Comparison of ENCODE assay signal across 23 mouse cellular contexts in genomic region chr6:8497868-8498257, GRCm38 (mm10). TPM values are rescaled to one million over a fixed set of nuclear protein-coding genes. Genes with fewer than 3 reads are reported as not detected.
A peak's percentile ranks its signal among the peaks of the same experiment; 100 is the strongest.
DNase-seq lines count a peak whose midpoint lies in the region; ATAC-seq and TF ChIP-seq lines count a peak whose summit lies in the region.
"Had no signal": no experiment of that assay in that cellular context is flagged by ENCODE, and none has a peak within 500 bp of the region (broad histone marks: within the 10 kb centered on the region; RNA-seq: fewer than 3 reads in every experiment).

No protein-coding gene starts in this region.

- H3K4me1 ChIP-seq in kidney, embryonic 15.5 days, result peaks cover 13% of the 10 kb centered on the region
- H3K4me1 ChIP-seq in midbrain, postnatal 0 days (ENCODE audit: insufficient read depth, low read length), result no peaks in the 10 kb centered on the region
- H3K4me1 ChIP-seq in midbrain, embryonic 15.5 days, result no peaks in the 10 kb centered on the region
- H3K4me1 ChIP-seq: embryonic facial prominence, embryonic 15.5 days; hindbrain, embryonic 10.5 days; liver, embryonic 15.5 days had no signal

- DNase-seq in CD4-positive, CD25-positive, alpha-beta regulatory T cell, adult 2 months (ENCODE audit: low read depth, low spot score), result peak; percentile 28
- DNase-seq in kidney, adult 18-20 months, result no peak
- peak; percentile 17 for DNase-seq in midbrain, postnatal 0 days (ENCODE audit: low spot score)
- peak; percentile 54 for DNase-seq in splenic B cell, adult 2 months (ENCODE audit: low read depth, low spot score)
- no peak for DNase-seq in spleen, postnatal 14 days (ENCODE audit: low spot score in 2 of 2)
- DNase-seq: adrenal gland, adult 2 months; cerebellum, adult 18-20 months; cerebellum, postnatal 36 days; embryo, embryonic 11 days; gastrocnemius, postnatal 14 days; heart, adult 18-20 months; heart, postnatal 10 days; liver had no signal

- 29% methylated on average over 6 of the region's 6 CpGs for WGBS in kidney, embryonic 15.5 days
- WGBS in midbrain, postnatal 0 days, result 67% methylated on average over 6 of the region's 6 CpGs
- WGBS in midbrain, embryonic 15.5 days, result 83% methylated on average over 6 of the region's 6 CpGs

- H3K9ac ChIP-seq in kidney, embryonic 15.5 days, result no peak overlapping the region
- H3K9ac ChIP-seq in midbrain, postnatal 0 days (replicated peaks; ENCODE audit: low read length, poor library complexity, severe bottlenecking), result no peak overlapping the region
- no peak overlapping the region for H3K9ac ChIP-seq in midbrain, embryonic 15.5 days
- H3K9ac ChIP-seq: embryonic facial prominence, embryonic 15.5 days; heart, embryonic 12.5 days; liver, embryonic 15.5 days had no signal

- H3K4me2 ChIP-seq in kidney, embryonic 15.5 days, result no peak overlapping the region
- no peak overlapping the region for H3K4me2 ChIP-seq in midbrain, postnatal 0 days (ENCODE audit: low read depth, low read length, poor library complexity, severe bottlenecking)
- H3K4me2 ChIP-seq in midbrain, embryonic 15.5 days, result no peak overlapping the region
- H3K4me2 ChIP-seq: embryonic facial prominence, embryonic 15.5 days; heart, embryonic 12.5 days; liver, embryonic 15.5 days had no signal

- no peak overlapping the region for H3K4me3 ChIP-seq in kidney, embryonic 15.5 days (replicated peaks)
- no peak overlapping the region for H3K4me3 ChIP-seq in midbrain, postnatal 0 days (ENCODE audit: low read depth, low read length)
- no peak overlapping the region for H3K4me3 ChIP-seq in midbrain, embryonic 15.5 days
- H3K4me3 ChIP-seq: embryonic facial prominence, embryonic 15.5 days; heart, embryonic 12.5 days; hindbrain, embryonic 10.5 days; liver, embryonic 15.5 days had no signal

- no peaks in the 10 kb centered on the region for H3K27me3 ChIP-seq in kidney, embryonic 15.5 days
- H3K27me3 ChIP-seq in midbrain, postnatal 0 days (ENCODE audit: insufficient read depth, low read length), result no peaks in the 10 kb centered on the region
- no peaks in the 10 kb centered on the region for H3K27me3 ChIP-seq in midbrain, embryonic 15.5 days (replicated peaks)
- H3K27me3 ChIP-seq in splenic B cell, adult 2 months (ENCODE audit: control insufficient read depth, insufficient read depth, low read length, poor library complexity, severe bottlenecking), result no peaks in the 10 kb centered on the region
- H3K27me3 ChIP-seq: embryonic facial prominence, embryonic 15.5 days; heart, embryonic 12.5 days had no signal

- no peaks in the 10 kb centered on the region for H3K36me3 ChIP-seq in kidney, embryonic 15.5 days
- no peaks in the 10 kb centered on the region for H3K36me3 ChIP-seq in midbrain, postnatal 0 days (ENCODE audit: insufficient read depth, low read length)
- no peaks in the 10 kb centered on the region for H3K36me3 ChIP-seq in midbrain, embryonic 15.5 days (replicated peaks)
- no peaks in the 10 kb centered on the region for H3K36me3 ChIP-seq in splenic B cell, adult 2 months (ENCODE audit: control insufficient read depth, insufficient read depth, low read length, poor library complexity, severe bottlenecking)
- H3K36me3 ChIP-seq: embryonic facial prominence, embryonic 15.5 days; heart, embryonic 12.5 days; hindbrain, embryonic 10.5 days; liver, embryonic 15.5 days had no signal

- TF ChIP-seq CTCF in midbrain, postnatal 0 days (IDR thresholded peaks at IDR 0.05), result no peak

- no peak for ATAC-seq in CD4-positive, CD25-positive, alpha-beta regulatory T cell, adult 4 months
- ATAC-seq in kidney, embryonic 15.5 days (replicated peaks; ENCODE audit: low FRiP score), result peak; percentile 68
- ATAC-seq in midbrain, postnatal 0 days (ENCODE audit: low FRiP score), result no peak
- no peak for ATAC-seq in midbrain, embryonic 15.5 days (replicated peaks)
- ATAC-seq: forebrain, embryonic 16.5 days; intestine, postnatal 0 days had no signal

- H3K27ac ChIP-seq in kidney, embryonic 15.5 days, result peak overlapping the region; percentile 58
- no peak overlapping the region for H3K27ac ChIP-seq in midbrain, postnatal 0 days (ENCODE audit: low read depth, low read length)
- H3K27ac ChIP-seq in midbrain, embryonic 15.5 days, result no peak overlapping the region
- H3K27ac ChIP-seq: embryonic facial prominence, embryonic 15.5 days; hindbrain, embryonic 10.5 days; liver, embryonic 15.5 days; macrophage had no signal

- H3K9me3 ChIP-seq in kidney, embryonic 15.5 days (replicated peaks), result no peaks in the 10 kb centered on the region
- 0 out of 2 replicates have a peak, but pooled peaks cover 3% of the 10 kb centered on the region for H3K9me3 ChIP-seq in midbrain, postnatal 0 days (ENCODE audit: low read length)
- no peaks in the 10 kb centered on the region for H3K9me3 ChIP-seq in midbrain, embryonic 15.5 days
- H3K9me3 ChIP-seq: embryonic facial prominence, embryonic 15.5 days; hindbrain, embryonic 10.5 days; liver, embryonic 15.5 days had no signal

RNA-seq across cellular contexts. Expression of gene Glcci1, which starts 11.5 kb away (rescaled TPM):
- 10 to 100 TPM; 28.3 to 40.6 TPM for polyA plus RNA-seq in CD4-positive, CD25-positive, alpha-beta regulatory T cell, adult 4 months (2017; shearing (Covaris generic))
- 9.4 and 11.3 TPM in 2 replicates for polyA plus RNA-seq in kidney, embryonic 15.5 days (2015; fragmentation: Nextera tagmentation; extraction: Ambion mirVana)
- 11.1 and 16.4 TPM in 2 replicates for total RNA-seq in midbrain, postnatal 0 days (2014; rRNA removed)
- polyA plus RNA-seq in midbrain, postnatal 0 days (2015; fragmentation: Nextera tagmentation; extraction: Ambion mirVana), result 5.0 and 5.1 TPM in 2 replicates
- polyA plus RNA-seq in midbrain, embryonic 15.5 days (2015; fragmentation: Nextera tagmentation; extraction: Ambion mirVana), result 7.6 and 8.6 TPM in 2 replicates

Comparison
In these comparisons a context has a peak if more than half of its experiments do, and no peak if none do; other contexts are left out.
1. DNase-seq: peak in CD4-positive, CD25-positive, alpha-beta regulatory T cell, adult 2 months (single experiment), midbrain, postnatal 0 days (single experiment) and splenic B cell, adult 2 months (single experiment); none in kidney, adult 18-20 months (single experiment) and spleen, postnatal 14 days (0 of 2).